Mouse (Mus musculus): Measurements from ENCODE around the gene Gpr39. TPM values are rescaled to one million over a fixed set of nuclear protein-coding genes. Genes with fewer than 3 reads are reported as not detected.

Gpr39 gene
- polyA plus RNA-seq, 1 experiment: 45.4 TPM

DNA sequence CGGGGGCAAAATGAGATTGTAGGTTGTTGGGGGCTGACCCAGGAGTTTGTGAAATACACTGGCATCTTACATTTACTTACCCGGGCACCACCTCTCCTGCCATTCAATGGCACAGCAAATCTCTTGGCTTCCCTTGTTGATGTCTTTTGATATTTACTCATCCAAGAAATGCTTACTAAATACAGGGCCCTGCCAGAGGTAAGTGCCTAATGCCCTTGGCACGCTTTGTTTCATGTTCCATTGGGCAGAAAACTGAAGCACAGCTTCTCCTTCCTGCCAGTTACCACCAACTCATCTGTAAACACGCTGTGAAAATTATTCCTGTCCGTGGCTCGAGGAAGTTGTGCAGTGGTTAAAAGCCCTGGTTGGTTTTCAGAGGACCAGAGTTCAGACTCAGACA is 39.4 kb downstream of the Gpr39 start:
- 69% methylated on average over 6 of the region's 6 CpGs for WGBS
- H3K4me3 ChIP-seq (ENCODE audit: low read depth, low read length): no peak overlapping the region
- no peaks in the 10 kb centered on the region for H3K36me3 ChIP-seq (ENCODE audit: control insufficient read depth, insufficient read depth, low read length)
- H3K27ac ChIP-seq (ENCODE audit: insufficient read depth, low read depth, low read length): no peak overlapping the region
- no peaks in the 10 kb centered on the region for H3K27me3 ChIP-seq (ENCODE audit: control insufficient read depth, insufficient read depth, low read length)
- no peak for TF ChIP-seq CTCF (IDR thresholded peaks at IDR 0.05; ENCODE audit: extremely low read depth, insufficient read length, insufficient replicate concordance, low read depth, low read length)
- TF ChIP-seq POLR2A (IDR thresholded peaks at IDR 0.05; ENCODE audit: low read depth, low read length): no peak
- H3K4me1 ChIP-seq (ENCODE audit: control insufficient read depth, insufficient read depth, insufficient read length, low read length): peaks cover 5% of the 10 kb centered on the region; the same call in 1 of the 2 replicates

- WGBS: 83% methylated on average over 5 of the region's 5 CpGs
- H3K4me3 ChIP-seq (ENCODE audit: low read depth, low read length): no peak overlapping the region
- no peak overlapping the region for H3K27ac ChIP-seq (ENCODE audit: insufficient read depth, low read depth, low read length)
- no peaks in the 10 kb centered on the region for H3K27me3 ChIP-seq (ENCODE audit: control insufficient read depth, insufficient read depth, low read length)
- no peak for TF ChIP-seq POLR2A (IDR thresholded peaks at IDR 0.05; ENCODE audit: low read depth, low read length)
- no peaks in the 10 kb centered on the region for H3K36me3 ChIP-seq (ENCODE audit: control insufficient read depth, insufficient read depth, low read length)
- peaks cover 9% of the 10 kb centered on the region; the same call in 1 of the 2 replicates for H3K4me1 ChIP-seq (ENCODE audit: control insufficient read depth, insufficient read depth, insufficient read length, low read length)
Measured at GRCm38 (mm10) chr1:125717906-125718305, 41.1 kb downstream of the Gpr39 start.

DNA sequence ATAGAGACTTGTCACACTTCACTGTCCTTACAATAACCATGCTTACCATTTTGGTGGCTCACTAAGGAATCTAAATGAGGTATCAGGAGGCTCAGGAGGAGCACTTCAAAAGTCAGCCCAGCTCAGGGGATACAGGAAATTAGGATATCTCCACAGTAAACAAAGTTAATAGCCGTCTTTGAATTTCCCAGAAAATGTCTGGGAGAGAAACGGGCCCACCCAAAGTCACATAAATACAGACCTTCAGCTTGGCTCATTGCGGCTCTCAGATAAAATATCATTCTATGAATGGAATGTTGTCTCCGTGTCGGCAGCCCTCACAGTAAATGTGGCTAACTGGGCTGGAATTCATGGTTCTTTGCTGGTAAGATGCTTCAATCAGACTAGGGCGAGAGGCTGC is 42.3 kb downstream of the Gpr39 start:
- no peaks in the 10 kb centered on the region for H3K27me3 ChIP-seq (ENCODE audit: control insufficient read depth, insufficient read depth, low read length)

DNA sequence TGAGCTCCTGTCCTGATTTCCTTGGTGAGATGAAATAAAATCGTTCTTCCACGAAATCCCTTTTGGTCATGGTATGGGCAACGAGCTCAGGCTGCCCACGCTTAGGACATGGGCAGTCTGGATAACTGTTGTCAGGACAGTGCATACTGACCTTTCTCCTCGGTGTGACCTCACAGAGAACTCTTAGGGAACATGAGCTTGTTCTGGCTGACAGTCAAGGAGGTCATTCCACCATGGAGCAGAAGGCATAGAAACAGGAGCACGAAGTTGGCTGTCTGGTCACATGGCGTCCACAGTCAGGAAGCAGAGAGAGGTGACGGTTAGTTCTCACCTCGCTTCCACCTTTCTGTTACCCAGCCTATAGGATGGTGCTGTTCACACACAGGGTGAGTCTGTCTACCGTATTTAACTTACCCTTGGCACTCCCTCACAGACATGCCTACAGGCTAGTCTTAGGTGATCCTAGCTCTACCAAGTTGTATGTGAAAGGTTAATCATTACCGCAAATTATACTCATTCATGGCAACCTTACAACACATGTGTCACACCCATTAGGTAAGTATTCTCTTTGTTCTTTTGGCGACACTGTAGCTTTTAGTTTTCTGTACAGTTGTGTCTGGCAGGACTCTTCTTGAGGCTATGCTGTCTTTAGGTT is 44.4 kb downstream of the Gpr39 start:
- no peak overlapping the region for H3K4me3 ChIP-seq (ENCODE audit: low read depth, low read length)
- H3K27ac ChIP-seq (ENCODE audit: insufficient read depth, low read depth, low read length): peak overlapping the region; percentile 29; the same call in 1 of the 2 replicates

More for the DNA sequence above, 42.3 kb downstream of the Gpr39 start:
- WGBS: 79% methylated on average over 6 of the region's 6 CpGs
- Histone ChIP-seq H3K27ac (ENCODE audit: insufficient read depth, low read depth, low read length) (no peak overlapping the region), H3K4me1 (ENCODE audit: control insufficient read depth, insufficient read depth, insufficient read length, low read length) (peaks cover 9% of the 10 kb centered on the region; the same call in 1 of the 2 replicates), H3K36me3 (ENCODE audit: control insufficient read depth, insufficient read depth, low read length) (no peaks in the 10 kb centered on the region), H3K4me3 (ENCODE audit: low read depth, low read length) (no peak overlapping the region)
- TF ChIP-seq CTCF (IDR thresholded peaks at IDR 0.05; ENCODE audit: extremely low read depth, insufficient read length, insufficient replicate concordance, low read depth, low read length) (no peak), POLR2A (IDR thresholded peaks at IDR 0.05; ENCODE audit: low read depth, low read length) (no peak)

DNA sequence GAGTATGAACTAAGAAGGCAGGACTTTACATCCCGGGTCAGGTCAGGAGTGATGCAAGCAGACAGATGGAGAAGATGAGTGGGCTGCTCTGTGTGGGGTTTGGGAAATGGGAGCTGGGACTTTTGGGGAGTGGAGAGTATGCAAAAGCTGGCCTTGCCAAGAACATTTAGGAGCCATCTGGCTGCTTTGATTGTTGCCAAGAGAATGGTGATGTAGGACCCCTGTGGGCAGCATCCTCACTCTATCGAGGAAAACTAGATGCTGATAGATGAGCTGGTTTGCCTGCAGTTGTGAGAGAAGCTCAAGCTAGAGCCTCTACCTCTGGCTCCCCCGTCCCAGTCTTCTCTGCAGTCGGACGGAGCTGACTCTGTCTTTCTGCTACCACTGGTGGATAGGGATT is 47.5 kb downstream of the Gpr39 start:
- Histone ChIP-seq H3K27me3 (ENCODE audit: control insufficient read depth, insufficient read depth, low read length) (no peaks in the 10 kb centered on the region), H3K4me3 (ENCODE audit: low read depth, low read length) (no peak overlapping the region), H3K4me1 (ENCODE audit: control insufficient read depth, insufficient read depth, insufficient read length, low read length) (peaks cover 9% of the 10 kb centered on the region; the same call in 1 of the 2 replicates), H3K36me3 (ENCODE audit: control insufficient read depth, insufficient read depth, low read length) (no peaks in the 10 kb centered on the region), H3K27ac (ENCODE audit: insufficient read depth, low read depth, low read length) (no peak overlapping the region)
- WGBS: 85% methylated on average over 5 of the region's 5 CpGs
- TF ChIP-seq CTCF (IDR thresholded peaks at IDR 0.05; ENCODE audit: extremely low read depth, insufficient read length, insufficient replicate concordance, low read depth, low read length): no peak
- no peak for TF ChIP-seq POLR2A (IDR thresholded peaks at IDR 0.05; ENCODE audit: low read depth, low read length)

More for the DNA sequence above, 44.4 kb downstream of the Gpr39 start:
- H3K27me3 ChIP-seq (ENCODE audit: control insufficient read depth, insufficient read depth, low read length): no peaks in the 10 kb centered on the region
- no peak for TF ChIP-seq POLR2A (IDR thresholded peaks at IDR 0.05; ENCODE audit: low read depth, low read length)
- no peak for TF ChIP-seq CTCF (IDR thresholded peaks at IDR 0.05; ENCODE audit: extremely low read depth, insufficient read length, insufficient replicate concordance, low read depth, low read length)
- 61% methylated on average over 12 of the region's 12 CpGs for WGBS
- no peaks in the 10 kb centered on the region for H3K36me3 ChIP-seq (ENCODE audit: control insufficient read depth, insufficient read depth, low read length)
- H3K4me1 ChIP-seq (ENCODE audit: control insufficient read depth, insufficient read depth, insufficient read length, low read length): peaks cover 9% of the 10 kb centered on the region; the same call in 1 of the 2 replicates

GRCm38 (mm10) chr1:125729025-125729565 is 52.3 kb downstream of the Gpr39 start:
- 72% methylated on average over 6 of the region's 6 CpGs for WGBS
- Histone ChIP-seq H3K27me3 (ENCODE audit: control insufficient read depth, insufficient read depth, low read length) (no peaks in the 10 kb centered on the region), H3K4me3 (ENCODE audit: low read depth, low read length) (no peak overlapping the region), H3K27ac (ENCODE audit: insufficient read depth, low read depth, low read length) (no peak overlapping the region), H3K36me3 (ENCODE audit: control insufficient read depth, insufficient read depth, low read length) (no peaks in the 10 kb centered on the region), H3K4me1 (ENCODE audit: control insufficient read depth, insufficient read depth, insufficient read length, low read length) (no peaks in the 10 kb centered on the region)
- TF ChIP-seq POLR2A (IDR thresholded peaks at IDR 0.05; ENCODE audit: low read depth, low read length) (no peak), CTCF (IDR thresholded peaks at IDR 0.05; ENCODE audit: extremely low read depth, insufficient read length, insufficient replicate concordance, low read depth, low read length) (no peak)

- Histone ChIP-seq H3K4me1 (ENCODE audit: control insufficient read depth, insufficient read depth, insufficient read length, low read length) (no peaks in the 10 kb centered on the region), H3K27ac (ENCODE audit: insufficient read depth, low read depth, low read length) (no peak overlapping the region), H3K36me3 (ENCODE audit: control insufficient read depth, insufficient read depth, low read length) (no peaks in the 10 kb centered on the region), H3K27me3 (ENCODE audit: control insufficient read depth, insufficient read depth, low read length) (no peaks in the 10 kb centered on the region), H3K4me3 (ENCODE audit: low read depth, low read length) (no peak overlapping the region)
- 81% methylated on average over 13 of the region's 13 CpGs for WGBS
- TF ChIP-seq CTCF (IDR thresholded peaks at IDR 0.05; ENCODE audit: extremely low read depth, insufficient read length, insufficient replicate concordance, low read depth, low read length): no peak
- no peak for TF ChIP-seq POLR2A (IDR thresholded peaks at IDR 0.05; ENCODE audit: low read depth, low read length)
Measured at GRCm38 (mm10) chr1:125729731-125730536, 53.1 kb downstream of the Gpr39 start.
